Mouse (Mus musculus) forebrain, embryonic 12.5 days (tissue): ENCODE measurements at regions not wholly inside any gene's neighbourhood (a gene's known extent, or its start where the extent isn't known, plus 50 kb on each side); places are given as distances from the start of the nearest gene placed in this dataset.

ENCODE experiments used
- ATAC-seq: fragments of 200-750 bp; cut with Nextera tagmentation; 2 replicates; pipeline ENCODE4 v1.8.0; 2017; ENCODE audit warnings: moderate TSS enrichment; ENCODE audit not compliant: low FRiP score
- H3K27ac ChIP-seq: fragments of 300-500 bp; sonication (generic); 2 replicates; pipeline ENCODE4 v1.5.1; 2016; ENCODE audit warnings: mild to moderate bottlenecking
- H3K27me3 ChIP-seq: fragments of 300-500 bp; sonication (generic); 2 replicates; pipeline ENCODE4 v1.6.1; 2016; ENCODE audit warnings: mild to moderate bottlenecking
- H3K36me3 ChIP-seq: fragments of 300-500 bp; sonication (generic); replicated peaks from 2 replicates; pipeline ENCODE4 v1.6.1; 2016; ENCODE audit warnings: mild to moderate bottlenecking
- H3K4me1 ChIP-seq: fragments of 300-500 bp; sonication (generic); 2 replicates; pipeline ENCODE4 v1.6.1; 2016
- H3K4me2 ChIP-seq: fragments of 300-500 bp; sonication (generic); 2 replicates; pipeline ENCODE4 v1.6.1; 2016; ENCODE audit warnings: mild to moderate bottlenecking, moderate library complexity
- H3K4me3 ChIP-seq: fragments of 300-500 bp; sonication (generic); replicated peaks from 2 replicates; pipeline ENCODE4 v1.5.1; 2016; ENCODE audit warnings: mild to moderate bottlenecking
- H3K9ac ChIP-seq: fragments of 300-500 bp; sonication (generic); 2 replicates; pipeline ENCODE4 v1.6.1; 2016; ENCODE audit warnings: mild to moderate bottlenecking
- H3K9me3 ChIP-seq: fragments of 300-500 bp; sonication (generic); 2 replicates; pipeline ENCODE4 v1.6.1; 2016
- WGBS: fragments of 180-500 bp; shearing (Covaris S2); methylation state at CpG from one replicate; pipeline ENCODE4 v1.1.7; 2016; 5-methylcytosine and 5-hydroxymethylcytosine counted together

DNA sequence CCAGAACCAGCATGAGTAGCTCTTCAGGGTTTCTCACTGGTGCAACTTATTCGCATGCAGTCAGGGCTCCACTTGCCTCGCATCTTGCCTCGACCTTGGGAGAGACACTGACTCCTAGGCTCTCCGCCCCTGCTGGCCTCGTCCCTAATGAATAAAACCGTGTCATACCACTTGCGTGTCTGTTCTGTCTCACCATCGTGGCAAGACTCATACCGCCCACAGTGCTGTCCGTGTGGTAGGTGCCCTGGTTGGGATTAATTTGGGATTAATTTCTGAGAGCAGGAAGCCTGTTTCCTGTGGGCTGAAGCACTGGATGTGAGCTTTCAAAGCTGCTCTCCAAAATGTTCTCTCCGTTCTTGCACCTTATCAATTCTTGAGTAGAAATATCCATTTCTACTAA, 144.7 kb downstream of the Rchy1 start:
- Histone ChIP-seq H3K27me3 (no peaks in the 10 kb centered on the region), H3K36me3 (no peaks in the 10 kb centered on the region), H3K4me1 (peaks cover 8% of the 10 kb centered on the region), H3K27ac (peak overlapping the region; percentile 61; the same call in 1 of the 2 replicates), H3K4me2 (no peak overlapping the region), H3K4me3 (no peak overlapping the region), H3K9ac (no peak overlapping the region), H3K9me3 (no peaks in the 10 kb centered on the region)
- 70% methylated on average over 11 of the region's 11 CpGs for WGBS
- ATAC-seq: no peak

DNA sequence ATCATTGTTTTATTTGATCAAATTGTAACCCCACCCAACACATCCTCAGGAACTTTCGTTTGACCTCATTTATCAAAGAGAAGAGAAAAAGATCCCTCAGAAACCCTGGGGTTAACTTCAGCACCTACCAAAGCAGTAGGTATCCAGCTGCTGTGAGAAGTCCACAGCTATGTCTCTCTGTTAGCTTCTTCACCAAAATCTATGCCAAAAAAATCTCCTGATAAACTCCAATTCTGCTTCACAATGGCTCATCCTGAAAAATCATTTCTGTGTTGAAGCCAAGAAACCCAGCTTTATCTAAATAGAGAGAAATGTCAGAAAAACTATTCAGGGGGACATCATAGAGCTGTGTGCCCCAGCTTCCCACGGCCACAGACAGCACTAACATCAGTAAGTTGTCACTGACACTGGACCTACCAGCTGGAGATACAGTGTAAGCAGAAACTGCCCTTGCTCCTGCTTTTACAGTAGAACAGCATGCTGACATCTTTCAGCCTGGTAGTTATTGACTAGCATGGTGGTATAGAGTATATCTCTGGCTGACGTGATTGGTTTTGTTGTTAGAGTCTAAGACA, 146.4 kb downstream of the Rchy1 start:
- 81% methylated on average over 3 of the region's 3 CpGs for WGBS
- H3K27ac ChIP-seq: no peak overlapping the region
- H3K27me3 ChIP-seq: no peaks in the 10 kb centered on the region
- H3K9ac ChIP-seq: no peak overlapping the region
- no peak for ATAC-seq
- H3K4me3 ChIP-seq: no peak overlapping the region
- no peaks in the 10 kb centered on the region for H3K9me3 ChIP-seq
- no peak overlapping the region for H3K4me2 ChIP-seq
- H3K36me3 ChIP-seq: no peaks in the 10 kb centered on the region
- H3K4me1 ChIP-seq: peaks cover 8% of the 10 kb centered on the region

DNA sequence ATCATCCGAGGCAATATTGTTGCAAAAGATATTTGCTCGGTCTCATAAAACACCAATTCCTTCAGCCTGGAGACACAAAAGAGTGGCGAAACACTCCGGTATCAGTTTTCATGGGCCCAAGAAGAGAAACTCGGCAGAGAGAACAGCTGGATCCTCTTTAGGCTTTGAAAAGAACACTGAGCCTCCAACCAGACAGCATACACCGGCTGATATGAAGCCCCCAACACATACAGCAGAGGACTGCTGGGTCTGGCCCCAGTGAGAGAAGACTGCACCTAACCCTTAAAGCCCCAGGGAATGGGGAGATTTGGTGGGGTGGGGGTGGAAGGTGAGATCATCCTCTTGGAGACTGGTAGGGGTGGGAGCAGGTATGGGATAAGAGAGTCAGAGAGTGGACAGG, 147.9 kb downstream of the Rchy1 start:
- no peaks in the 10 kb centered on the region for H3K27me3 ChIP-seq
- H3K4me2 ChIP-seq: no peak overlapping the region
- peaks cover 8% of the 10 kb centered on the region for H3K4me1 ChIP-seq
- ATAC-seq: no peak
- no peak overlapping the region for H3K27ac ChIP-seq
- WGBS: 72% methylated on average over 6 of the region's 6 CpGs
- no peaks in the 10 kb centered on the region for H3K9me3 ChIP-seq
- H3K9ac ChIP-seq: no peak overlapping the region
- no peak overlapping the region for H3K4me3 ChIP-seq
- H3K36me3 ChIP-seq: no peaks in the 10 kb centered on the region

DNA sequence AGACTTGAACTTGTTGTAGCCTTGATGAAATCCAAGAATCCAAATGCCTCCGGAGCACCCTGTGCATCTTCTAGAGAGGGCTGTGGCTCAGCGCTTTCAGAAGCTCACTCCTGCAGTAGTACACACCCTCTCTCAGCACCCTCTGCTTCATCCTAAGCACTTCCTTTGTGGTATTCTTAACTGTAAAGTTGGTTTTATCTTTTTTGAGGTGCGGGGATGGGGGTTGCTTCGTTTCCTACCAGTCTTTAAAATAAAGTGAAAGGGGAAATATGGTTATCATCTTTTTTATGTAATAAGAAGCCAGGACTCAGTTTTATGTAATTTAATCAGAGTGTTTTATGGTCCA, 148.5 kb downstream of the Rchy1 start:
- Histone ChIP-seq H3K9ac (no peak overlapping the region), H3K4me3 (no peak overlapping the region), H3K36me3 (no peaks in the 10 kb centered on the region), H3K27me3 (no peaks in the 10 kb centered on the region), H3K4me1 (peaks cover 8% of the 10 kb centered on the region), H3K27ac (no peak overlapping the region), H3K4me2 (no peak overlapping the region), H3K9me3 (no peaks in the 10 kb centered on the region)
- 87% methylated on average over 4 of the region's 4 CpGs for WGBS
- ATAC-seq: no peak

DNA sequence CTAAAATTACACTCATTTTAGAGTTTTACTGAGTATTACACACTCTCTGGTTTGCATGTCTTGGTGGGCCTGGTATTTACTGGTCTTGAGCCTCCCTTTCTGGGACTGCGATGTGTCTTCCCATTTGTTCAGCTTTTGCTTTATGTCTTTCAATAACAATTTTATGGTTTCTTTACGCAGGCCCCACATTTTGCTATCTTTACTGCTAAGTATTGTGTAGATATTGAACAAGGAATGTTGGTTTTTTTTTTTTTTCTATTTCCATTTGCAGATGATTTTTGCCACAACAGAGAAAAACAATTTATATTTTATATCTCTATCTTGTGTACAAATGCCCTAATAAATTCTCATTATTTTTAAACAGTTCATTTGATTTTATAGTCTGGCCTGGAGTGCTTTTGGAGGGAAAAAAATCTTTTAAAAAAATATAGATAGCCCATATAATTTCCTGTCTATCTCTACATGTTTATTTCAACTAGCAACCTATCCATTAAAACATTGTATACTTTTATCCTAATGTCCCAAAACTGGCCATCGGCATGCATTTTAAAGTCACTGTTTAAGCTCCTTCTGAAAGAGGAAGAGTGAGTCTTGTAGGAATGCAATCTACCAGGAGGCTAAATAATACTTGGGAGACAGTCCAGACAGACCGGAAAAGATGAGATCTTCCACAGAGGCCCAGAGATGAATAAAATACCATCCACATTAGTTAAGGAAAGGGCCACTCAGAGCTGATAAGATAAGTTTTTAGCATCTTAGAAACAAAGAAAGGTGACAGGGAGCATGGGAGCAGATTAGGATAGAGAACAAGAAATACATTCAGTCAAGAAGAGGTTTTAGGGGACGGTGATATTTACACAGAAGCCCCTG, 149.1 kb downstream of the Rchy1 start:
- Histone ChIP-seq H3K4me3 (no peak overlapping the region), H3K27me3 (no peaks in the 10 kb centered on the region), H3K27ac (no peak overlapping the region), H3K4me1 (peaks cover 8% of the 10 kb centered on the region), H3K4me2 (no peak overlapping the region), H3K9me3 (no peaks in the 10 kb centered on the region), H3K36me3 (no peaks in the 10 kb centered on the region), H3K9ac (no peak overlapping the region)
- 89% methylated on average over 5 of the region's 5 CpGs for WGBS
- ATAC-seq: no peak

DNA sequence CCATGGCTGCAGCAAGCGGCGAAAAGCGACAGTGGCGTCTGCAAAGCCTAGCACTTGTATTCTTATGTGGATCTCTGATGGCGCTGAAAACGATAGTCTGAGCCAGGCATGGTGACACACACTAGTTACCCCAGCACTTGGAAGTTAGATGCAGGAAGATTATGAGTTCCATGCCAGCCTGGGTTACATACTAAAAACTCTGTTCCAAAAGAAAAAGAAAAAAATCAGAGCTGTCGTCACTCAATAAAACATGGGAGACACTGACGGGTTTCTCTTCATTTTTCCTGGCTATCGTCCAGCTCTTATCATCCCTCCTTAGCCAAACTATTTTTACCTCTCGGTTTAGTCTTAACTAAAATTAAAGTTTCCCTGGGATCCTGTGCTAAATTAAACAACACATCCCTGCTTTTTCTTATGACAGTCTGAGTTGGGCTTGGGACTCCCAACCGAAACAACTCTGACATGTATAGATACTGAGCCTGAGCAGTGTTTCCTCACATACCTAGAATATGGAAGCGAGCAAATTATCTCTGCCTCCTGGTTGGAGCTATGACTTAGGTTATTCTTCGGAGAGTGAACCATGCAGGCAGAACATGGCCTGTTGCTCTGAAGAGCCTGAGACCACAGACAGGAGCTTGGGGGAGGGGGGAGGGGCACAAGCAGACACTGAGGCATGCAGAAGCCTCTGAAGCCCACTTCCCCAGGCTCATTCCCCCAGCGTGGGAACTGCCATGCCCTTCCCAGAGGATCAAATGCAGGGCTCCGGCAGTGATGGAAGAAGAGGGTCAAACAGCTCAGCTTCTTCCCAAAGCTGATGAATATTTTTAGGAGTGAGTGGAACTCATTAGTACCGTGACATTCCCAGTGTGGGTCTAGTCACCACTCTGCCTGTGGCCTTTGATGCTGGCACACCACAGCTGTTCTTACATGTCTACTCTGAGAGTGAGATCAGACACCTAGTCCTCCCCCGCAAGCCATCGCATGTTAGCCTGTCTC, 155.5 kb downstream of the Rchy1 start:
- Histone ChIP-seq H3K4me3 (no peak overlapping the region), H3K4me2 (no peak overlapping the region), H3K36me3 (no peaks in the 10 kb centered on the region), H3K9me3 (no peaks in the 10 kb centered on the region), H3K4me1 (no peaks in the 10 kb centered on the region), H3K27ac (no peak overlapping the region), H3K9ac (no peak overlapping the region), H3K27me3 (no peaks in the 10 kb centered on the region)
- ATAC-seq: no peak
- WGBS: 82% methylated on average over 18 of the region's 18 CpGs

DNA sequence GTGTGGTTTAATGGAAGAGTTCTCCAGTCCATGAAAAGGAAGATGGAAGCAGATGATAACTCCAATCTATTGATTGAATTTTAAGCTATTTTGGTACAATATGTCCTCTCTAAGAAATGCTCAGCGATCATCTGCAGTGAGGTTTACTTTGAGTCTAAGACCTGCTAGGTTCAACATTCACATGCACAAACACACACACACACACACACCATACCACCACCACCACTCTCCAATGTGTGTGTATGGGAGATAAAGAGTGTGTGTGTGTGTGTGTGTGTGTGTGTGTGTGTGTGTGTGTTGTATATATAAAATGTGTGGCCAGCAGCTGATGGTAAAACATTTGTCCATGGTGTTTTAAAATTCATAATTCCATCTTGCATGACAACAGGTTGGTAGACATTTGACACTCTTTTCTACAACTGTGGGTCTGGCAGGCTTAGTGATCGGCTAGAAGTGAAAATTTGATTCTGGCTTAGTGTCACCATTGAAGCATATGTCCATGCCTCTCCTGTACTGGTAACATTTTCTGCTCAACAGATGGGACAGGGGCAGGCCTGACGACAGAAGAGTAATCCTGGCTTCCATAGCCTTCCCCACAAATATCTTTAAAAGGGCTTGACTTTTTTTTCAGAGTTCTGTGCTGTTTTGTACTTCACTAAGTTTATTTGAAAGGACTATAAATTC, 161.4 kb downstream of the Rchy1 start:
- no peaks in the 10 kb centered on the region for H3K9me3 ChIP-seq
- WGBS: 88% methylated on average over 3 of the region's 3 CpGs
- no peak overlapping the region for H3K27ac ChIP-seq
- no peaks in the 10 kb centered on the region for H3K36me3 ChIP-seq
- no peaks in the 10 kb centered on the region for H3K27me3 ChIP-seq
- ATAC-seq: no peak
- no peaks in the 10 kb centered on the region for H3K4me1 ChIP-seq
- no peak overlapping the region for H3K4me2 ChIP-seq
- no peak overlapping the region for H3K9ac ChIP-seq
- no peak overlapping the region for H3K4me3 ChIP-seq

DNA sequence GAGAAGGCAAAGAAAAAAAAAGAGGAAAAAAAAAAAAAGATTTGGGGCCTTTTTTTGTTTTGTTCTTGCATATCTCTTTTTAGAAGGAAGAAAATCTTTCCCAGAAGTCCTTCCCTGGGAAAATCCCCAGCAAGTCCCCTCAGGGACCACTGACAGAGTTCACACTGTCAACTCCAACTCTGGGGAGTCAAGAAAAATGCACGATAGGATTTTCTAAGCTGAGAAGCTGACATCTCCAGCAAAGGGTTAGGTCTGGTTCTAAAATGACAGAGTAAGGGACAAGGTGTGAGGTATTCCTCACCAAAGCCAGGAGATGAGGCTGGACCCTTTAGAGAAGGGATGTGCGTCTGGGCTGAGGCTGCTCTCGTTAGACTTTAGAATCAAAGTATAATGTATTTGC, 165.5 kb downstream of the Rchy1 start:
- no peak for ATAC-seq
- 76% methylated on average over 3 of the region's 3 CpGs for WGBS
- no peaks in the 10 kb centered on the region for H3K9me3 ChIP-seq

DNA sequence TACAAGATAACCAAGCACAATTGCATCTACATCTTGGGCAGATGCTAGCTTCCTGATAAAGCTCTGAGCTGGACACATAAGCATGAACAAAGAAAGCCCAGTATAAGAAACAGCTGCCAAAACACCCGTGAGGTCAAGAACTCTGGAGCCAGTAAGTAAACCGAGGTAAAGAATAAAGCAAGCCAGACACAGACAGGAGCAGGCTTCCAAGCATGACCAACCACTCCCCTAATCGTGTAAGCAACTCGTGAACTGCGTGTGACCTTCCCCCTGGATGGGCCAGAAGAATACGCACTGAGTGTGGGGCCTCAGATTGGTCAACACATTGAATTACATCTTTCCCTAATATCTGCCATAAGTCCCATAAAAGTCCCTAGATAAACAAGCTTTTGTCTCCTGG, 170.1 kb downstream of the Rchy1 start:
- ATAC-seq: no peak
- 83% methylated on average over 6 of the region's 6 CpGs for WGBS
- Histone ChIP-seq H3K9me3 (no peaks in the 10 kb centered on the region), H3K27ac (no peak overlapping the region), H3K9ac (no peak overlapping the region), H3K36me3 (no peaks in the 10 kb centered on the region), H3K4me1 (no peaks in the 10 kb centered on the region), H3K4me2 (no peak overlapping the region), H3K27me3 (no peaks in the 10 kb centered on the region), H3K4me3 (no peak overlapping the region)

More for the DNA sequence above, 165.5 kb downstream of the Rchy1 start:
- Histone ChIP-seq H3K9ac (no peak overlapping the region), H3K36me3 (no peaks in the 10 kb centered on the region), H3K4me3 (no peak overlapping the region), H3K27me3 (no peaks in the 10 kb centered on the region), H3K27ac (no peak overlapping the region), H3K4me1 (no peaks in the 10 kb centered on the region), H3K4me2 (no peak overlapping the region)

DNA sequence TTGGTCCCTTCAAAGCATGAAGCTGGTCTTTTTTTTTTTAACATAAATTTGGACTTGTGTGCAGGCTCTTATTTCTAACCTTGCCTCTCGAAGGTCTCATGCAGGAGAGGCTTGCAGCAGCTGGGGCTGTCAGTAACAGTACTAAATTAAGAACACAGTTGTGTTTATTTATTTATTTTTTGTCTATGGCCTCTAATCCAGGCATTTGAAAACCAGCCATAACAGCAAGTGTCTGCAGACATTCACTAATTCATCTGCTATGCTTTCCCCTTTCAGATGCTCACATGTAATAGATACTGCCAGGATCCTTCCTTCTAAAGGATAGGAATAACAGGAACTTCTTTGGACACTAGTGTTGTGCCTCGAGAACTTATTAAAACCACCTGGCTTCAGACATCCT, 172.5 kb downstream of the Rchy1 start:
- H3K9ac ChIP-seq: no peak overlapping the region
- no peaks in the 10 kb centered on the region for H3K27me3 ChIP-seq
- H3K9me3 ChIP-seq: no peaks in the 10 kb centered on the region
- H3K4me1 ChIP-seq: no peaks in the 10 kb centered on the region
- WGBS: 66% methylated on average over 2 of the region's 2 CpGs
- no peak for ATAC-seq
- no peak overlapping the region for H3K4me3 ChIP-seq
- H3K36me3 ChIP-seq: no peaks in the 10 kb centered on the region
- no peak overlapping the region for H3K27ac ChIP-seq
- H3K4me2 ChIP-seq: no peak overlapping the region

DNA sequence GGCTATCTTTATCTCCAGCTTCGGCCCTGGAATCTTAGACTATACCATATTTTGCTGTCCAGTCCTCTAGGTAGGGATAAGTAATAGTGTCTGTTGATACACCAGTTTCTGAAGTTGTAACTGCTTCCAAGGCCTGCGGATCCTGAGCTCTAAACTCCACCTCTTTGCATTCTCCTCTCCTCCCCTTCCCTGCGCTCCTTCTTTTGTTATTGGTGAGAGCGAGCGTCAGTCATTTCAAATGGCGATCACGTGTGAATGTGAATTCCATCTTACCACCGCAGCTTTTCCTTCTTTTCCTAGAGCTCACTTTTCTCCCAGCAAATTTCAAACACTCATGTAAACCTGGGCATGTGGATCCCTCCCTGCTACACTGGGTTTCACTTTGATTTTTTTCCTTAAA, 178.9 kb downstream of the Rchy1 start:
- WGBS: 87% methylated on average over 8 of the region's 8 CpGs

DNA sequence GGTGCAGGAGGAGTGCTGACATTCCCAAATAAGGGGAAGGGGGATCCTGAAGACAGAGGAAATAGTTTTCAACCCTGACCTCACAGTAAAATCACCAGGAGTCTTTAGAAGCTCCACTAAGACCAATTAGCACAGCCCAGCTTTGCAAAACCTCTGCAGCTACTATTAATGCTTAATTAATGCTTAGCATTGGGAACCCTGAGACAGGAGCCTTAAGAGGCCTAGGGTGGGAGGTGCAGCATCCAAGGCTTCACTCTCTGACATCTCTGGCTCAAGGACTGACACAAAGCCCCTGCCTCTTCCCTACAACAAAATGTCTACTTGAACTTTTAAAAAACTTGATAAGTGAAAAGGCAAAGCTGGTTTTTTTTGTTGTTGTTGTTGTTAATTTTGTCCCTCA, 185.9 kb downstream of the Rchy1 start:
- H3K27me3 ChIP-seq: no peaks in the 10 kb centered on the region
- no peak overlapping the region for H3K4me2 ChIP-seq
- no peak overlapping the region for H3K9ac ChIP-seq
- H3K36me3 ChIP-seq: no peaks in the 10 kb centered on the region
- no peak overlapping the region for H3K27ac ChIP-seq
- H3K4me1 ChIP-seq: no peaks in the 10 kb centered on the region; the same call in 1 of the 2 replicates
- no peak overlapping the region for H3K4me3 ChIP-seq
- no peaks in the 10 kb centered on the region for H3K9me3 ChIP-seq
- peak; percentile 49; the same call in 1 of the 2 replicates for ATAC-seq

More for the DNA sequence above, 178.9 kb downstream of the Rchy1 start:
- no peak overlapping the region for H3K4me2 ChIP-seq
- no peaks in the 10 kb centered on the region for H3K27me3 ChIP-seq
- ATAC-seq: no peak
- no peaks in the 10 kb centered on the region for H3K9me3 ChIP-seq
- H3K36me3 ChIP-seq: no peaks in the 10 kb centered on the region
- no peak overlapping the region for H3K4me3 ChIP-seq
- no peaks in the 10 kb centered on the region for H3K4me1 ChIP-seq
- H3K9ac ChIP-seq: no peak overlapping the region
- H3K27ac ChIP-seq: no peak overlapping the region
